In the genomic region with DNA sequence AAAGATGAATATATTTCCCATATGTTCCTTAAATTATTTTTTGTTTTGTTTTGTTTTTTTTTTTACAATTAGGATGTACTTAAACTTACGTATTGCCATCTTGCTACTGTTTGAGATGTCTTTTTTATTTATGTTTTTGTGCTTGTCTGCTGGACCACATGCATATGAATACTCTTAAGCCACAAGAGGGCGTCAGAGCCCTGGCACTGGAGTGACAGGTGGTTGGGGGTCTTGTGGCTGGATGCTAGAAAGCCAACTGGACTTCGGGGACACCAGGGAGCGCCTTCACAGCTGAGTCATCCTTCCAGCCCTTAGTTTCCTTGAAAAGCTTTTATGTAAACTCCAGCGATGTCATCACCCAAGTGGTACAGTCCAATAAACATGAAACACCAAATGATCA, we compare ENCODE assay signal across 10 mouse cellular contexts. TPM values are rescaled to one million over a fixed set of nuclear protein-coding genes. Genes with fewer than 3 reads are reported as not detected.
A peak's percentile ranks its signal among the peaks of the same experiment; 100 is the strongest.
DNase-seq lines count a peak whose midpoint lies in the region; ATAC-seq and TF ChIP-seq lines count a peak whose summit lies in the region.
"Had no signal": no experiment of that assay in that cellular context is flagged by ENCODE, and none has a peak within 500 bp of the region (broad histone marks: within the 10 kb centered on the region; RNA-seq: fewer than 3 reads in every experiment).

No protein-coding gene starts in this region.

- no peak for TF ChIP-seq POLR2A in kidney, adult 2 months (IDR thresholded peaks at IDR 0.05; ENCODE audit: low read depth, low read length)

- no peak for ATAC-seq in stomach, postnatal 0 days (ENCODE audit: low FRiP score, low TSS enrichment)

- H3K9ac ChIP-seq in stomach, postnatal 0 days (ENCODE audit: low read length), result no peak overlapping the region
- H3K9ac ChIP-seq: heart, embryonic 15.5 days had no signal

- 64% methylated on average over 5 of the region's 5 CpGs for WGBS in kidney, adult 2 months
- 59% methylated on average over 5 of the region's 5 CpGs for WGBS in stomach, postnatal 0 days

- H3K27me3 ChIP-seq in kidney, adult 2 months (replicated peaks; ENCODE audit: control insufficient read depth, insufficient read depth, low read length), result no peaks in the 10 kb centered on the region
- H3K27me3 ChIP-seq in stomach, postnatal 0 days (ENCODE audit: control insufficient read depth, insufficient read depth, low read length), result no peaks in the 10 kb centered on the region
- H3K27me3 ChIP-seq: heart, embryonic 15.5 days had no signal

- no peaks in the 10 kb centered on the region for H3K9me3 ChIP-seq in stomach, postnatal 0 days (ENCODE audit: control insufficient read depth, low read length)
- H3K9me3 ChIP-seq: heart, embryonic 15.5 days had no signal

- H3K4me1 ChIP-seq in kidney, adult 2 months (ENCODE audit: control insufficient read depth, insufficient read depth, low read length), result peaks cover 7% of the 10 kb centered on the region; the same call in 1 of the 2 replicates
- no peaks in the 10 kb centered on the region for H3K4me1 ChIP-seq in stomach, postnatal 0 days (replicated peaks; ENCODE audit: control insufficient read depth, insufficient read depth)

- H3K4me3 ChIP-seq in kidney, adult 2 months (ENCODE audit: insufficient read depth, low read depth, low read length), result no peak overlapping the region
- H3K4me3 ChIP-seq in stomach, postnatal 0 days (ENCODE audit: low read depth, low read length), result no peak overlapping the region
- H3K4me3 ChIP-seq: heart, embryonic 15.5 days had no signal

- H3K27ac ChIP-seq in kidney, adult 2 months (ENCODE audit: insufficient read depth, low read depth, low read length), result no peak overlapping the region
- H3K27ac ChIP-seq in stomach, postnatal 0 days (replicated peaks), result no peak overlapping the region
- H3K27ac ChIP-seq: heart, embryonic 15.5 days had no signal

- peaks cover 2% of the 10 kb centered on the region for H3K36me3 ChIP-seq in kidney, adult 2 months (ENCODE audit: control insufficient read depth, insufficient read depth, low read length)
- peaks cover 6% of the 10 kb centered on the region for H3K36me3 ChIP-seq in stomach, postnatal 0 days (ENCODE audit: control insufficient read depth, insufficient read depth, low read length)

- no peak for TF ChIP-seq EP300 in stomach, postnatal 0 days (optimal IDR thresholded peaks at IDR 0.05)

- TF ChIP-seq CTCF in kidney, adult 2 months (conservative IDR thresholded peaks at IDR 0.05; ENCODE audit: insufficient read depth, insufficient read length, low read depth, low read length), result peak; percentile 43
- peak; percentile 70 for TF ChIP-seq CTCF in stomach, postnatal 0 days (IDR thresholded peaks at IDR 0.05; ENCODE audit: low read depth)

- DNase-seq in kidney, adult 2 months, result no peak
- DNase-seq in kidney, adult 18-20 months, result no peak
- peak; percentile 21 for DNase-seq in thymus, postnatal 14 days
- no peak for DNase-seq in thymus, postnatal 25 days
- peak; percentile 71 for DNase-seq in embryo, embryonic 10 days (ENCODE audit: low spot score)
- DNase-seq in stomach, postnatal 0 days (ENCODE audit: low spot score), result no peak
- no peak for DNase-seq in layer of hippocampus, postnatal 36 days
- DNase-seq in spleen, postnatal 10 days (ENCODE audit: low spot score in 2 of 2), result no peak
- DNase-seq: adrenal gland, postnatal 25 days had no signal

- H3K4me2 ChIP-seq in stomach, postnatal 0 days (replicated peaks; ENCODE audit: low read depth), result no peak overlapping the region
- H3K4me2 ChIP-seq: heart, embryonic 15.5 days had no signal

RNA-seq across cellular contexts. Expression of a gene that starts 13.2 kb away (rescaled TPM):
- 3.9 and 4.7 TPM in 2 replicates for polyA plus RNA-seq in kidney, adult 2 months (2012; rRNA removed)
- 9.1 and 13.4 TPM in 2 replicates for polyA plus RNA-seq in stomach, postnatal 0 days (2015; fragmentation: Nextera tagmentation; extraction: Ambion mirVana)
- total RNA-seq in layer of hippocampus, postnatal 36 days (2021), result 10 to 100 TPM; 54.2 to 57.7 TPM

RNA-seq across cellular contexts. Expression of a gene that starts 17.2 kb away (rescaled TPM):
- polyA plus RNA-seq in kidney, adult 2 months (2012; rRNA removed), result 0.02 and 0.03 TPM in 2 replicates
- polyA plus RNA-seq in stomach, postnatal 0 days (2015; fragmentation: Nextera tagmentation; extraction: Ambion mirVana), result 1.2 and 1.7 TPM in 2 replicates
- total RNA-seq in layer of hippocampus, postnatal 36 days (2021), result under 1 TPM; 0.20 to 0.51 TPM
- total RNA-seq: adrenal gland, postnatal 25 days had no signal

Comparison
In these comparisons a context has a peak if more than half of its experiments do, and no peak if none do; other contexts are left out.
1. DNase-seq: peak in thymus, postnatal 14 days (single experiment) and embryo, embryonic 10 days (single experiment); none in kidney, adult 2 months (single experiment), kidney, adult 18-20 months (single experiment), thymus, postnatal 25 days (single experiment), stomach, postnatal 0 days (single experiment), layer of hippocampus, postnatal 36 days (0 of 2) and spleen, postnatal 10 days (0 of 2).